Mouse (Mus musculus): ENCODE results near the gene Shld1.

The Shld1 gene

DNA sequence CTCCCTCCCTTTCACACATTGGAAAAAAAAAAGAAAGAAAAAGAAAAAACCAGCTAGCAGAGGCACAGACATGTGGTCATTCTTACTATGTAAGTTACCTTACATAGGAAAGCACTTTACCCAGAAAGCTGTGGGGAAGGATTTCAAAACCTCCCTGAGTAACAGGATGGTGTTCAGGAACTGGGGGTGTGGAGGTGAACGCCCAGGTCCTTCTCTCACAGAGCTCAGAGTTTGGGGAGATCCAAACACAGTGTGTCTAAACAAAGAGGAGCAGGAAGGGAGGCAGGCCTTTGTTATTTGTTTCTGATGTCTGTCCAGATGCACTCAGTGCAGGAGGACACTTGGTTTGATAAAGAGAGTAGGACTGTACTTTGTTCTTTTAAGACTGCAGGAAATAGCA lies 5.6 kb downstream of the Shld1 start:
- DNase-seq: no peak

DNA sequence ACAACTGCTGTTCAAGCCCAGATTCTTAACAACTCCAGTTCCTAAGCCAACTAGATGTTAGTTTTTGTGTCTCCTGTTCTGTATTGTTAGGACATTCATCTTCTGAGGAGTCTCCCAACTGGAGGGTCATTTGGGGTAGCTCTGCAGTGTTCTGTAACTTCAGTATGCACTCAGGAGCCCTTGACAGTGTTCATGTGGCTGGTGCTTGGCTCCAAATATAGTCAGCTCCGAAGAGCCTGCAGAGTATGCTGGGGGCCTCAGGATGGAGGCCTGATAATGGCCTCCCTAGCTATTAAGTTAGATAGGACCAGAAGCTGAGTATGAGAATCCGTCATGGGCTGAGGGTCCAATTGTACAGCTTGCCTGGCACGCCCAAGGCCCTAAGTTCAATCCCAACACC lies 7.2 kb downstream of the Shld1 start:
- no peak for DNase-seq

DNA sequence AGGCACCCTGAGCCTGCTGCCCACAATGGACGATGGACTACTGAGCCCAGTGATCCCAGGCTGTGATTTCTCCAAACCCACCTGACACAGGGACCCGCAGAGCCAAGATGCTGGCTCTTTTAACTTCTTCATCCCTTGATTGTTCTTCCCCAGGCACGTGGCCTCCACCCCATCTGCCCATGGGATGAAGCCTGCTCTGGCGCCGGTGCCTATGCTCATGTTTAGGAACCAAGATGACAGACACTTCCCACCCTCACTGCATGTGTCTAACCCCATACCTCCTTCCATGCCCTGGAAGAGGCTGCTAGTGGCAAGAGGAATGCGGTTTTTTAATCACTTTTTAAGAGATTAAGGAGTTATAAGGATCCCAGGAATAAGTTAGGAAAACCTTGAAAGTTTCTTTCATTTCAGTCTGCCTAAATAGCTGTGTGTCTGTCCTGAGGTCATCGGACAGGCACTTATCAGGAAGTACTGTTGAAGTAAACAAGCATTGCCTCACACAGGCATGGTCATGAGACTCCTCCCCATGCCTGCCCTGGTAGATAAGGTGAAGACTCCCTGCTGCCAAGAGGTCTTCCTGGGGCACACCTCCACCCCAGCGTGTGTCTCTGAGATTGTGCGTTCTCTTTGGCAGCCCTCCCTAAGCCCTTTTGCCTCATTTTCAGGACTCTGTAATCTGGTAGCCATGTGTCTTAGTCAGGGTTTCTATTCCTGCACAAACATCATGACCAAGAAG lies 8.8 kb downstream of the Shld1 start:
- DNase-seq: no peak

DNA sequence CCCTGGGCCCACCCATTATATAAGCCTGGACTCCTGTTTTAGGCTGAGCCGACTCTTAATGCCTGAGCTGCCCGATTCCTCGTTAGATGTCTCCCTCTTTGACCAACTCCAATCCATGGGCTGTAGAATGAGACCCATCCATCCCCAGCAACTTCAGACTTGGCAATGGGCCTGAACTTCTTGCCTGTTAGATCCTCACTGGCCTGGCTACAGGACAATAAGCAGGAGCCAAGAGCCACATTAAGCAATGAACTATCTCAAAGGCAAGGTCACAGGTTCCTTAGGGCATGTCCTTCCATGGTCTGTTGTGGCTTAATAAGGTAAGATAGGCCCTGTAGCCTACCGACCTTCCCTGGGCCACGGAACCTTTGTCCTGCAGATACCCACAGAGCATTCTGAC lies 9.8 kb downstream of the Shld1 start:
- DNase-seq: no peak

DNA sequence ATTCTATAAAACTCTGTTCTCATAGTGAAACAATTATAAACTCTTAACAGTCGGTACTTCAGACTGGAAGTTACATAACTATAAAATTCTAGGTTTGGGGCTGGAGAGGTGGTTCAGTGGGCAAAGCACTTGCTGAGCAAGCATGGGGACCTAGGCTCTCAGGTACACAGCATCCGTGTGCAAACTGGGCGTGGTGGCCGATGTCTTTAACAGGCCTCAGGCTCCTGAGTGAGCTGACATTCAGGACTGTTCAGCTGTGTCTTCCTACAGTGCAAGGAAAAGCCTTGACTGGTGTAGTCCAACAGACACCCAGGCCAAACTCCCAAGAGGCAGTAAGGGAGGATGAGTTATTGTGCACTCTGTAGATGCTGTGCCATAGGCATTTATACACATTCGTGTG lies 10.5 kb downstream of the Shld1 start:
- DNase-seq: no peak

DNA sequence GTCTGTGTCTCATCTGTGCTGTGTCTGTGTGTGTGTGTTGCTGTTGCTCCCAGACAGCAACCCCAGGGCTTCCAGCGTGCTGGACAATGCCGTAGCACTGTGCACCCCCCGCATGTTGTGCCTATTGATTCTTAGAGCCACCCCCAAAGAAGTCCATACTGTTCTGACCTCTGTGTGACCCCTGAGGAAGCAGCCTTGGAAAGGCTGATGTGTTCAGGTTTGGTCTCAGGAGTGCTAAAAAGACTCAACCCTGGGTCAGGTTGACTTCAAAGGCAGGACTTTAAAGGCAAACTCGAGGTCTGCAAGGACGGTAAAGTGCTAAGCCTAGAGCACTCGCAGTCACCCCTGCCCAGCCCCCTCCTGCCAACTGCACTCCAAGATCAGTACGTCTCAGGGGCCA lies 11.0 kb downstream of the Shld1 start:
- DNase-seq: no peak

DNA sequence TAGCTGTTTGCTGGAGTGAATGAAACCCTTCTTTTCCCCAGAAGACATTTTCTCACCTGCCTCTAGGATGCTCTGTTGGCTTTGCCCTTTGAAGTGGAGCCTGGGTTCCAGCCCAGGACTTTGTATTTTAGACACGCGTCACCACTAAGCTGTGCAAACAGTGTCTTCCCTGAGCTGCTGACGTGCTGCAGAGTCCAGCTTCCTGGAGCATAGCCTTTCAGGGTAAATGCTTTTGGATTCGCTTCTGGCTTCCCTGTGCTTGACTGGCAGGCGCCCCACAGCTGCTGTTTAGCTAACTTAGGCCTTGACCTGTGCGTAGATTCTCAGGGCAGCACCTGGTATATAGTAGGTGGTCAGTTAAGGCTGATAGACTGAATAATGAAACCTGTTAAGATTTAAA lies 11.7 kb downstream of the Shld1 start:
- no peak for DNase-seq

DNA sequence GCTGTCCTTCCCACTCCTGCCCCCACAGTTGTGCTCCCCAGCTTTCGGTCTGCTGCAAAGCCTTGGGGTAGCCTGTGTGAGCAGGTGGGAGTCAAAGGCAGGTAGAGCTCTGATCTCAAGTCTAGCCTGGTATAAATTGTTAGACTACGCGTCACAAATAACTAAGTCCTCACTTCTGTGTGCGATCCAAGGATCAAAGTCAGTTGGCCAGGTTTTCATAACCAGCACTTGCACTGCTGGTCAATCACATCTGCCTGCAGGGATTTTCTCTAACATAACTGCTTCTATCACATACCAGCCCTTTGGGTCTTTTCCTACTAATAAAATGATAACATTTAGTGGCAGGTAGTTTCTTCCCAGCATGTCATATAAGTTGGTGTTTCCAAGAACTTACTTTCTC lies 14.2 kb downstream of the Shld1 start:
- no peak for DNase-seq

DNA sequence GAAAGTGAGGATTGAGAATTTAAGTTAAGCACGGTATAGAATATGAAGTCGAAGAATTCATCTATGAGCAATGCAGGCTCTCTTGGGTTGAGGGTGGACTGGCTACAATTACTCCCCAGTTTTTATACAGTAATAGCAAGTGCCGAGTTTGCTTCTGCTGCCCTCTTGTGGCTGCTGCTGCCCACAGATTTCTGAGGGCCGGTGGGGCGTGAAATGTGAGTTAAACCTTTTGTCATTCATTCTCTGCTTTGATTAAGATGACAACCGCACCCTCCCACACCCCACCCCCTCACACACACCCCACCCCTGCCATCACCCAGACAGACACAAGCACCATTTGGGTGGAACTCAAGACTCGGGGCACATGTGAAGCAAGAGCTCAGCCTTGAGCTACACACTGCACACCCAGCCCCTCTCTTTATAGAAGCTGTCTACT lies 14.7 kb downstream of the Shld1 start:
- DNase-seq: peak; percentile 74

DNA sequence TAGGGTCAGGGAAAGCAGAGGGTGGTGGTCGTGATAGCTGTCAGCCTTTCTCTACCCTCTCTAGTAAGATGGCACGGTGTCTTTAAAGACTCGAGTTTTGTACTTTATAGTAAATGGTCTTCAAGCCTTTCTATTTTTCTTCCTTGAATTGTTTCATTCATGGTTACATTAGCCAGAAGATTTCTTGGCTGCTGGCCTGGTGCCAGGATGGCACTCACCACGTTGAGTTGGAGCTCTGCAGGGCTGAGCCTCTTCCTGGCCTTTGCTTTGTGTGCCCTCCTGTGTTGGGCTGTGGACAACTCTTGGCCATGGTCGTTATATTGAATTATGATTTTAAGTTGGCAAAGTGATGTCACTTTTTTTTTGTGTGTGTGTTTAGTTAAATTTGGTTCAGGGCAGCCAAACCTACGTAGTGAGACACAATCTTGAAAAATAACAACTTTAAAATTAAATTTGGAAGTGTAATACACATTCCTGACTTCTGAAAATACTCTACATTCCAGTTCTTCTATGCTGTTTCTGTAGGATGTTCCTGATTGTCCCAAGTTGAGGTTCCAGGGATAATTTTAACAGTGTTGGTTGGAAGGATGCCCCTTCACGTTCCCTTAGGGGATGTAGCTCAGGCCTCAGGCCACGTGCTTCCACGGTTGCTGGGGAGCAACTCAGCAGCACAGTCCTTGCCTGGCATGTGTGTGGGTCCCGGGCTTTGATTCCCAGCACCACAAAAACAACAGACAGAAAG lies 18.7 kb downstream of the Shld1 start:
- no peak for DNase-seq

DNA sequence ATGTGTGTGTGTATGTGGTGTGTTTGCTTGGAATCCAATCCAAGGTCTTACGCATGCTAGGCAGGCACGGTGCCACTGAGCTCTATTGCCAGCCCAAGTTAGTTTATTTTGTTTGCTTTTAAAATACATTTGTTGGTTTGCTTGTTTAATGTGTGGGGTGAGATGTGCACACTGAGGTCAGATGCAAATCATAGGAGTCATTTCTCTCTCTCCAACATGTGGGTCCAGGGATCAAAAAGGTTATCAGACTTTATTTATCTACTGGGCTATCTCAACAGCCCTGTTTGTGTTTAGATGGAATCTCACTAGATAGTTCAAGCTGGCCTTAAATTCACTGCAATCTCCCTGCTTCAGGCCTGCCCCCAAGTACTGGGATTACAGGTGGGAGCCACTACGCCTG lies 19.6 kb downstream of the Shld1 start:
- DNase-seq: no peak

DNA sequence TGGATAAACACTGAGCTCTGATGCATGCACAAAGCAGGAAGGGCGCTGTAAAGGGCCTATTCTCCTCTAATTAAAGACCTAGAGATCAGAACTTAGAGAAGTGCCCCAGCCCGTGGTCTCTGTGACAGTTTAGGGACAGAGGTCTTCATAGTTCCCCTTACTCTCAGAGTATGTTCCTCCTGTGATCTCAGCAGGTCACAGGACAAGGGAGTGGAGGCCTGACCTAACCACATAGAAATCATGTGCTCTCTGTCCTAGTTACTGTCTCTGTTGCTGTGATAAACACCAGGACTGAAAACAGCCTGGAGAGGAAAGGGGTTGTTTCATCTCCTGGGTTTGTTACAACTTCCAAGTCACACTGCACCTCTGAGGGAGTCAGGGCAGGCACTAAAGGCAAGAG lies 23.8 kb downstream of the Shld1 start:
- DNase-seq: no peak

DNA sequence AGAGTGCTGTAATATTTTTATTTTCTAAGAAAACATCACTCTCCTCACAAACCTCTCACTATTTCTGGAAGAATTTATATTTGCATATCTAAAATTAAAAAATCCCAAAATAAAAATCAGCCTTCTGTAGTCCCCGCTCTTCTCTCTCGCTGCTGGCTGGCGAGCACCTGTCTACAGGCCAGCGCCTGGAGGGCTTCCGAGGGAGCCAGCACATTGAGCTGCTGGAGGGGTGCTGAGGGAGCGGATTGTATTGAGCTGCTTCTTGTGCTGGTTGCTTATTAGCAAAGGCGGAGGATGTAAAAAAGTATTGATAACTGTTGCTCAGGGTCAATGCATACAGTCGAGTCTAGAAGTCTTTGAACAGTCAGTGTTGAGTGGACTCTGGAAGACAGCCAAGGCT lies 25.3 kb downstream of the Shld1 start:
- no peak for DNase-seq

DNA sequence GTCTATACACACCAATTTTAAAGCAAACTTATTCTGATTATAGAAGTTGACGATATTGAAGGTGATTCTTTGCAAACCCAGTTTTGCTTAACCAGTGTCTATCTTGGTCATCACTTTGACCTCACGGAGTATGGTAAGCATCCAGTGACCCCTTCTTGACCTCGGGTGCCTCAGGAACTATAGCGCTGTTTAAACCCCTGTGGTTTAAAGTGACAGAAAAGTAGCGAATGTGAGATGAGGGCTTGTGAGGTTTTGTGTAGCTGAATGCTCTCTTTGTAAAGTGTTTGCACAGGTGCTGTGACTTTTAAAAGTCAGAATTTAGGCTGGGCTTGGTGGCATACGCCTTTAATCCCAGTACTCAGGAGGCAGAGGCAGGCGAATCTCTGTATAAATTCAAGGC lies 27.8 kb downstream of the Shld1 start:
- no peak for DNase-seq

DNA sequence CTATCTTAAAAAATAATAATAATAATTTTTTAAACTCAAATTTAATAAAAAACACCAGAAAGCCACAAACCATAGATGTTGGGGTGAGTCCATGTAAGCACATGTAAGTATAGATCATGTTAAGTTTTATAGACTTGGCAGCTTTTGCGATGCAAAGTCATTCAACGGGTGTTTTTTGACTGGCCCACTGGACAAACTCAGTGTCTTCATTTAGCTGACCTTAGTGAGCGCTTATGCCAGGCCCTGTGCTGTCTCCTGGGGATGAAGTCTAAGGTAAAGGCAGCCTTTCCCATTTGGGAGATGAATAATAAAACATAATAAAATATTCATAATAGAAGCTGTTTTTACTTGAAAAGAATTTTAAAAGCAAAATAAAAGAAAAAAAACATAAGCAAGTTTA lies 28.2 kb downstream of the Shld1 start:
- DNase-seq: no peak

DNA sequence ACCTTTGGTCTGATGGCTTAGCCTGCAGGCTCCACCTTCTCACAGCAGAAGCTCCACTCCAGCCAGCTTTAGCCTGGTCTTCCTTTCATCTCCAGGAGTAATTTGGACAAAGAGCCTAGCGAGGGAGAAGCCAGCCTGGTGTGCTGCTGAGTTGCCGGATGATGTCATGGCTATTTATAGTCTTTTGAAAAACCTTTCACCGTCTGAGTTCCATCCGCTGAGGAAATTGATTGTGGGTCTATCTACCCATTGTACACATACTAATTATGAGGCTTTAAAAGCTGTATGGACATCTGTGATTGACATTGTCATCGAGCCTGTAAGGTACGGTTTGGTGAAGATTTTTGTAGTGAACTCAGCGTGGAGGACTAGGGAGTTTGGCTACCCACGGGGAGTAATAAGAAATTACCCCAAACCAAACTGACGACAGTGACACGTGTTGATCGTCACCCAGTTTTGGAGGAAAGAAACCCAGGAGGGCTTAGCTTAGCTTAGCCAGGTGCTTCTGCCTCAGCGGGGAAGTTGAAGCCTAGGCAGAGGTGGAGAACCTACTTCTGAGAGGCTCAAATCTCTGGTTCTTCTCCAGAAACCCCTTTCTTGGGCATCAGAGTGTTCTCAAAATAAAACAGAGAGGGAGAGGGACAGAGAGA lies 28.8 kb downstream of the Shld1 start:
- no peak for DNase-seq

DNA sequence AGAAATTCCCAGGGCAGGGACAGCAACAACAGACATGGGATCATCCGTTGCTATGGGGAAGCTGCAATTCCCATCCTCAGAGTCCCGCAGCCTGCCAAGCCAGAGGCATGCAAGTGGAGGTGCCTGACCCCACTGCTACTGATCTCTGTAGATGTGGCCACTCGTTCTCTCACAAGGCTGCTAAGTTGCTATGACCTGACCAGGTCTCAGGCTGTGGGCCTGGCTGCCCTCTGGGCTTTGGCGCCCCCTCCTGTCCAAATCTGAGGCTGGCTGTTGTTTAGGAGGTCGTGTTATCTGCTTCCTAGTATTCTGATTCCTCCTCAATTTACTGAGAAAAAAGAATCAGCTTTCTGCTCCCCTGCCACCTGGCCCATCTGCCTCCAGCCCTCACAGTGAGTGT lies 29.4 kb downstream of the Shld1 start:
- DNase-seq: peak; percentile 70

DNA sequence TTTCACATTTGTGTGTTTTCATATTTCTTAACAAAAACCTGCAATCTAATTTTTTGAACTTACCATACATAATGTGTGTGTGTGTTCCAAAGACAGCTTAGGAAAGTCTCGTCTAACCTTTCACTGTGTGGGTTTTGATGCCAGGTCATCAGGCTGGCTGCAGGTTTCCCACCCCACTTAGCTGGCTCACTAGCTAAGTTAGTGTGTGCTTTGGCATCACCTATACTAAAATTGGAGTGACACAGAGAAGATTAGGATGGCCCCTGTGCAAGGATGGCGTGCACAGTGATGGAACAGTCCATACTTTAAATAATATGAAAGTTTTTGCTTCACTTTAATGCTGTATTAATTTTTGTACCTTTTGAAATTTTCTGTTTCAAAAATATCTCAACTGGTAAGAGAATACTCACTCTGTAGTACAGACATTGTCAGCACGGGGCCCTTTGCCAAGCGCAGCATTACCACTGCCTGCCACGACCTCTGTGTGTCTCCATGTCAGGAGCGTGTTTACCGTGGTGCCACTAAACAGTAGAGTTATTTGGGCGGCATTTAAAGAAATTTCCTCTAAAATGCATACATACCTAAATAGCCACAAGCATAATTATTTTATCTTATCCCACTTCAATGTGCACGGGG lies 30.3 kb downstream of the Shld1 start:
- DNase-seq: no peak

DNA sequence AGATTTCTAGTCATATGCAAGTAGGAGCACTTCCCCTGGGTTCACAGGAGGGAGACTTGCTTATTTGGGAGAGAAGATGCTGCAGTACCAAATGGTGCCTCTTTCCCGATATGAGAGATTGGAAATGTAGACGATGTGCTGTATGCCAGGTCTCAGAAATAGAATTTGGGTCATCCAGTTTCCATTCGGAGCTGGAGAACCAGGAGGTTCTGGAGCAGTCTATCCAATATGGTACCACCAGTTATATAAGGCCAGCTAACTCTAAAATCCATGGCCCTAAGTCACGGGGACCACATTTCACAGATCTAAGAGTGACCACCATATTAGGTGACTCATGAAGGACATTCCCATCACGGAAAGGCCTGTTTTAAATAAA lies 30.8 kb downstream of the Shld1 start:
- no peak for DNase-seq

DNA sequence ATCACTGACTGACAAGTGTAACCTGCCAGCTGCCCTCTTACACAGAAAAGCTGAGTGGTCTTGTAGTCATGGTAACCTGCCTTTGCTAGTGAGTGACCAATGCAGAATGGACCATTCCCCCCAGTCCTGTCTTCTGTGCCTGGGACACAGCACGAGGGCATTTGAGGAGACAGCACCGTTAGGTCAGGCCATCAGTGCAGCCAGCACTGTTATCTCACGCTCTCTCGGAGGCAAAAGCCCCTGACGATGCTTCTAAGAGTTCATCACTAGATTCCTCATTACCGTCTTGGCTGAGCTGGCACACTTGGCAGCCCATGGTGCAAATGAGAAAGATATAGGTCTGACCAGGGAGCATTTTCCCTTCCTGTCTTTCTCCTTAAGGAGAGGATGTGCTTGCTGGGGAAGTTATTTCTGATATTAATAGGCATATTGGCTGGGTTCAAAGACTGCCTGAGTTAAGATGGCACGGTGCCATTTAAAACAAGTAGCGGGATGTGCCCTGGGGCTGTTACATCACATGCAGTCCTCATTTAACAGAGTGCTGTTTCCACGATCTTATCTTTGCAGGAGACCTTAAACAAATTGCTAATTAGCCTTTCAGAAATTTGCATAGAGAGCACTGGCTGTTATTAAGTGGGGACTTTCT lies 34.3 kb downstream of the Shld1 start:
- DNase-seq: no peak

DNA sequence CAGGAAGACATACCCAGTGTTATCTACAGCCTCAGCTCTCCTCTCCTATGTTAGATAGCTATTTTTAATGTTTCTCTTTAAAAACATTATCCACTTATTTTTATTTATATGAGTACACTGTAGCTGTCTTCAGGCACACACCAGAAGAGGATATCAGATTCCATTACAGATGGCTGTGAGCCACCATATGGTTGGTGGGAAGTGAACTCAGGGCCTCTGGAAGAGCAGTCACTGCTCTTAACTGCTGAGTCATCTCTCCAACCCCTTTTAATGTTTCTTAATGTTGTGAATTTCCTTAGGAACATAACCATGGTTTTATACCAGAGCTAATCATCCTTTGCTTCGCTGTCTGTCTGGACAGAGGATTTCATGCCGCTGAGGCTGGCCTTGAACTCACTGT lies 35.1 kb downstream of the Shld1 start:
- no peak for DNase-seq

DNA sequence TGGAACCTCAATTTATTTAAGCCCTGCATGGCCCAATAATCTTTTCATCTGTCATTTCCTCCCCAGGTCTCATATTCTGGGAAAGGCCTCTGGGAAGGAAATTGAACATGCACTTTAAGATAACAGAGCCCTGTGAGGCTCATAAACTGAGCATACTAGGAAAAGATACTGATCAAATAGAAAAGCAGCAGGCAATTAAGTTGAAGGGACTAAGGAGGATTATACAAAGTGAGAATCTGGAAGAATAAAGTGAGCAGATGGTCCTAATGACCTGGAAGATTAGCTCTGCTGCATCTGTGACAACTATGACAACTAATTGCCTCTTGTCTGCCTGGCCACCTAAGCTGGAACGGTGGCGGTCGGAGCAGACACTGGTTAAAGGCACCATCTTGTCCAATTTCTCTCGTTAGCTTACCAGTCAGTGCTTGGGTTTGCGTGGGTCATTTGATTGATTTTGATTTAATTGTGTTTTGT lies 37.3 kb downstream of the Shld1 start:
- no peak for DNase-seq

DNA sequence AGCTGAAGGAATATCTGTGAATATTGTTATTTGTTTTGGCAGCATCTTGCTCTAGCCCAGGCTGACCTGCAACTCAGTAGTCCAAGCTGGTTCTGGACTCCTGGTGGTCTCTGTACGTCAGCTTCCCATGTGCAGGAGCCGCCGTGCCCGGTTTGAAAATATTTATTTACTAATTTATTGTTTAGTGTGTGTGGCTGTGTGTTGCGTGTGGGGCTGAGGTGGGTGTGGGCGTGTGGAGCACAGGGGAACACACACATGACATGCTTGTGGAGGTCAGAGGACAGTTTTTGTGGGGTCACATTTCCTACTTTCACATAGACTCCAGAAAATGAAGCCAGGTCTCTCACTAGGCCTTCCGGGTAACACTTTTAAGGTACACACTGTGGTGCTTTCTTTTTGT lies 37.8 kb downstream of the Shld1 start:
- DNase-seq: no peak
